Mouse (Mus musculus): ENCODE results near the gene Mterf2.

Gene Mterf2

DNA sequence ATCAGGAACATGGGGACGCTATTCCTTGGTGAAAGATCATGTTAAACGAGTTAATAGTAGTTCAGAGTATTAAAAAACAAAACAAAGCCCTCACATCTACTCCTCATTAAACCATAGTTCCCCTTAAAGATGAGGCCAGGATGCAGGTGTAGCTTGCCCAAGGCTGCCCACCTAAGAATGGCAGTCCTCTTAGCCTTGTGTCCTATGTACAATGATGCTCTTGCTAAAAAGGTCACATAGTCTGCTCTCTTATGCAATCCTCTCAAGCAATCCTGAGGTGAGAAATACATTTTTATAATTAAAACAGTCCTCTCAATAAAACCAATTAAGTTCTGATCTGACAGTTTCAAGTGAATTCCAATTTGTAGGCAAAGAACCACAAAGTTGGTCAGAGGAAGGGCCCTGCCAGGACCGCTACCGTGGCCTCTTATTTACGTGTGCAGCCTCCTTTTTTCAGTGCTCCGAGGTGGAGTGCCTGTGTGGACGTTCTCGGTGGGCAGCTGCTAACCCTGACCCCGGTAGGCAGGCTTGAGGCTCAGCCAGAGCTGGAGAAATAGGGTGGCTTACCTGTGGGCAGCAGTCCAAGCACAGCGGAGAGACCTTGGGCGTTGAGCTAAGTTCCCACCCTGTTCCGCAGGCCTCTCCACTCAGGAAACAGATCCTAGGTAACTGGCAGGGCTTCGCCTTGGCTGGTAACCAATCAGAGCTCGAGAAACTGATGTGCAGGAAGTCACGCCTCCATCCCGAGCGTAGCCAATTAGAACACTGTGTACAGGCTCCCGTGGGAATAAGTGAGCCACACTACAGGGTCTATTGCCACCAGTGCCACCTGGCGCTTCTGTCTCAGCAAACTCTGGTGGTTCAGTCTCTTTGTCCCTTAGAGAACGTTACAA lies at the start of gene Mterf2:
Gene Mterf2, minus strand, starts transcription at position 633 of the 893 bp plus-strand sequence.
- DNase-seq (ENCODE audit: low spot score in 2 of 2), result peak; percentile 92 to 95

DNA sequence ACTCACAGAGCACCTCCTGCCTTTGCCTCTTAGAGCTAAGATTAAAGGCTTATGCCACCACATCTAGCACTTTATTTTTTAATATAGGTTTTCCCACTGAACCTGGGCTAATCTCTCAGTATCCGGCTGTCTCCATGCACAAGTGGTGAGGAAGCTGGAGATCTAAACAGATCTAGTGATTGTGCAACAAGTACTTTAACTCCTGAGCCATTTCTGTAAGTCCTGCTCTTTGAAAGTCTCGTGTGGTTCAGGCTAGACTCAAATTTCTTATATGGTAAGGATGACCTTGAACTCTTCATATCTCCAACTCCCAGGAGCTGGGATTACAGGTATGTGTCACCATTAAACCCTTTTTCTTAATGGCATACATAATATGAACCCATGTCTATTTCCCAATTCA lies 48.8 kb upstream of the Mterf2 start:
- no peak for DNase-seq (ENCODE audit: low spot score in 2 of 2)

DNA sequence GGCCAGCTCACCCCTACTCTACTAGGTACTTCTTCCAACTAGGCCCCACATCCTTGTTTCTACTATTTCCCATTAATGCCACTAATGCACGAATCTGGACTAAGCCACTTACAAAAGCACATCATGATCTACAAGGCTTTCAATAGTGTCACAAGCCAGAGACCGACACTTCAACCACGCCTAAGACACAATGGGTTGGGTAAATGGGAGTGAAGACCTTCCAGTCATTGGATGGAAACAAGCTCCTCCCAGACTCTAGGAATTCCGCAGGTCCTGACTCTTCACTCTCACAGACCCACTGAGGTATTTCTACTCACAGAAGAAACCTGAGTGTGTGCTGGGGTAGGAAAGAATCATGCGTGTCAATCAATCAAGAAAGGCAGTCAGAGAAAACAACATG lies 37.5 kb upstream of the Mterf2 start:
- no peak for DNase-seq (ENCODE audit: low spot score in 2 of 2)

GRCm38 (mm10) chr10:85164791-85165190 lies 37.0 kb upstream of the Mterf2 start:
- DNase-seq (ENCODE audit: low spot score in 2 of 2), result no peak

- DNase-seq (ENCODE audit: low spot score in 2 of 2), result no peak
These were observed 34.0 kb upstream of the Mterf2 start for GRCm38 (mm10) chr10:85161745-85162351.

GRCm38 (mm10) chr10:85159989-85160619 lies 32.3 kb upstream of the Mterf2 start:
- DNase-seq (ENCODE audit: low spot score in 2 of 2), result no peak

- DNase-seq (ENCODE audit: low spot score in 2 of 2), result no peak
These were observed 29.6 kb upstream of the Mterf2 start for GRCm38 (mm10) chr10:85157451-85157850.

DNA sequence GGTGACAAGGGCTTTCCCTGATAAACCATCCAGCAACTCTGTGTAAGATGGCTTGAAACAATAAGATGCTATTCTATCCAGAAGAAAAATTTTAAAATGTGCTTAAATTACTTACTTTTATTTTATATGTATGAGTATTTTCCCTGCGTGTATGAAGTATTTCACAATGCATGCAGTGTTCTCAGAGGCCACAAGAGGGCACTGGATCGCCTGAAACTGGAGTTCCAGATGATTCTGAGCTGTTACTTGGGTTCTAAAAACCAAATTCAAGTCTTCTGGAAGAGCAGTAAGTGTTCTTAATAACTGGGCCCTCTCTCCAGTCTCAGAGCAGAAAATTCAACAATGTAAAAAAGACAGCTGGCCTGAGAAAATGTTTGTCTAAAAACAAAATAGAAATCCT lies 26.4 kb upstream of the Mterf2 start:
- peak; percentile 20 to 65 for DNase-seq (ENCODE audit: low spot score in 2 of 2)

DNA sequence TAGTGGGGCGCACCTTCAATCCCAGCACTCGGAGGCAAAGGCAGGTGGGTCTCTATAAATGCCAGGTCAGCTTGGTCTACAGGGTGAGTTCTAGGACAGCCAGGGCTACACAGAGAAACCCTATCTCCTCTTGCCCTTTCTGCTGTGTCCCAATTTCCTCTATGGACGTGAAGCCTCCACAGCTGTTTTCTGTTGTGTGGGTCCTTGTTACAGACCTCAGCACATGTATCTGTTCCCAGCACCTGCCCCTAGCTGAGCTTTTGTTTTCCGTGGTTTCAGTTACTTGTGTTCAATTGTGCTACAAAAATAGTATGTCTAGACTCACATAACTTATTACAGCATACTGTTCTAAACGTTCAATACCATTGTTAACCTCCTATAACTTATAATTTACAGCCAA lies 21.4 kb upstream of the Mterf2 start:
- no peak for DNase-seq (ENCODE audit: low spot score in 2 of 2)

- DNase-seq (ENCODE audit: low spot score in 2 of 2), result no peak
These were observed 18.5 kb upstream of the Mterf2 start for GRCm38 (mm10) chr10:85146282-85146681.

GRCm38 (mm10) chr10:85141465-85141864 lies 13.6 kb upstream of the Mterf2 start:
- DNase-seq (ENCODE audit: low spot score in 2 of 2), result no peak

DNA sequence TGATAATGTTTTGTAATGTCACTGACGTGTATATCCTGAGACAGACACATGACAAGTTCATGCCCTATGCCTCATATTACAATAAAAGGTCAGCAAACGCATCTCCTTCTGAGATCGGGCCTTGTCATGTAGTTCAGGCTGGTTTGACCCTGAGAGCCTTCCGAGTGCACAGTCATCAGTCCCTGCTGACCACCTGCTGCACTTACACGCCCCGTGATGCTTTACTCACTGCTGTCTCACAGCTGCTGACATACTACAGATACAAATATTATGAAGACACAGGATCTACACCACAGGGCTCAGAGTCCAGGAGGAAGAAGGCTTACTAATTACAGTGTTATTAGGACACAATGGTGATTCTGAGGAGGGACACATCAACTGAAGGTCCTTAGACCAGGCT lies 8.7 kb upstream of the Mterf2 start:
- DNase-seq (ENCODE audit: low spot score in 2 of 2), result no peak

- no peak for DNase-seq (ENCODE audit: low spot score in 2 of 2)
These were observed 626 bp upstream of the Mterf2 start for GRCm38 (mm10) chr10:85128453-85128852.

GRCm38 (mm10) chr10:85125184-85125583 lies 2.6 kb downstream of the Mterf2 start:
- DNase-seq (ENCODE audit: low spot score in 2 of 2), result no peak

- no peak for DNase-seq (ENCODE audit: low spot score in 2 of 2)
These were observed 13.4 kb downstream of the Mterf2 start for GRCm38 (mm10) chr10:85114409-85114808.

GRCm38 (mm10) chr10:85103085-85103885 lies 24.5 kb downstream of the Mterf2 start:
- peak in 1 of 2 experiments; percentile 17 for DNase-seq (ENCODE audit: low spot score in 2 of 2)

DNA sequence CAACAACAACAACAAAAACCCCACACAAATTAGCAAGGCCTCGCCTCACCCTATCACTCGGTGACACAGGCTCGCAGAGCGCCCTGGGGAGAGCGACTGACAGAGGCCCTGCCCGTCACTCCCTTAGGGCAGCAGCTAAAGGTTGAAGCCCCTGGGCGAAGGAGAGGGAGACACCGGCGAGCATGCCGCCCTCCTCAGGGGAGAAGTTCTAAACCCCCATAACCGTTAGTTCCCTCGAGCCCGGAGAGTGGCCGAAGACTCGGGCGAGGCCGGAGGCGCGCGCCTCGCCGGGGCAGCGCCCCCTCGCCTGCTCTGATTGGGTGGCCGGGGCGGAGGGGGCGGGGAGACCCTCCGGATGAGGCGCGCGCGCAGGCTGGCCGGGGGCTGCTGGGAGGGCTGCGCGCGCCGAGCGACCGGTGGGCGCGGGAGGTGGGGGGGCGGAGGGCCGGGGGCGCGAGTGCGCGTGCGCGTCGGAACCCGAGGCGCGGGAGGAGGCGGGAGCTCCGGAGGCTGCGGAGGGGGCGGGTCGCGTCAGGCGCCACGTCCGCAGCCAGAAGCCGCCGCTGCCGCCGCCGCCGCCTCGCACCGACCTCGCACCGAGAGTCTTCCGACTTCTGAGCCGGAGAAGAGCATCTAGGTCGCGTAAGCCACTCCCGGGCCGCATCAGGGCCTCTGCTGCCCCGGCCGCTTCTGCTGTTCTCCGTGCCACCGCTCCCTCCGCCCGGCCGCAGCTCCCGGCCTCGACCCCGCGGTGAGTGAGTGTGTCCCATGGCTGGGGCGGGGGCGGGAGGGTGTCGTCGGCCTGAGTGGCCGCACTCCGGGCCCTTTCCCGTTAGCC lies 25.4 kb downstream of the Mterf2 start, which contains the start of the genes Fhl4 and Tmem263:
Gene Fhl4, minus strand, starts transcription at position 249 of the 838 bp plus-strand sequence.
Gene Tmem263, plus strand, starts transcription at position 381 of the 838 bp plus-strand sequence.
- peak; percentile 62 to 67 for DNase-seq (ENCODE audit: low spot score in 2 of 2)

DNA sequence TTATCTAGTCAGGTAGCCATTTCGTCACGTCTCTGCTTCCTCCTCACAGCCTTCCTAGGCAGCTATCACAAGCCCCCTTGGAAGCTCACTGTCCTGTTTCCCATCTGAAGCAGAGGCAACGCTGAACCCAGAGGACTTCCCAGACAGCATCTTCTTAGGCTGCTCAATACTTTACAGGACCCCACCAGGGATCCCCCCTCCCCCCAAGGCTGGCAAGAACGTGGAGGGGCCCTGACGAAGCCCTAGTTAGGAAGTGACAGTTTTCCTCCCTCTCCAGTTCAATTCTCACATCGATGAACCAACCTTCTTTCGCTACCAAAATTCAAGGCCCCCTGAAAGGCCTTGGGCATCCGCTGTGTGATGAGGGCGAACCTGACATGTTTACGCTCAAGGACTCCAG lies 26.0 kb downstream of the Mterf2 start:
- DNase-seq (ENCODE audit: low spot score in 2 of 2), result peak; percentile 10 to 29

- no peak for DNase-seq (ENCODE audit: low spot score in 2 of 2)
These were observed 56.1 kb downstream of the Mterf2 start for GRCm38 (mm10) chr10:85071605-85072152.
